Mouse (Mus musculus) NIH3T3 (cell line): ENCODE measurements around the gene Ercc6l2.

ENCODE experiments used
- DNase-seq: peaks from one replicate; pipeline ENCODE4 v3.0.0-alpha.2; 2012; ENCODE audit warnings: low read depth

The Ercc6l2 gene

GRCm38 (mm10) chr13:63814746-63815681, at the start of gene Ercc6l2:
TSS of gene Ercc6l2 (plus strand) at chr13:63815240.
- DNase-seq, result peak; percentile 86

- no peak for DNase-seq
Observed at GRCm38 (mm10) chr13:63766065-63766464, 49.0 kb upstream of the Ercc6l2 start.

- peak; percentile 76 for DNase-seq
Observed at GRCm38 (mm10) chr13:63771009-63771408, 44.0 kb upstream of the Ercc6l2 start.

- no peak for DNase-seq
Observed at GRCm38 (mm10) chr13:63778925-63779324, 36.1 kb upstream of the Ercc6l2 start.

- peak; percentile 38 for DNase-seq
Observed at GRCm38 (mm10) chr13:63779376-63780291, 35.4 kb upstream of the Ercc6l2 start.

GRCm38 (mm10) chr13:63792234-63792831, 22.7 kb upstream of the Ercc6l2 start:
- DNase-seq, result no peak

- DNase-seq, result no peak
Observed at GRCm38 (mm10) chr13:63793345-63794308, 21.4 kb upstream of the Ercc6l2 start.

- peak; percentile 2 for DNase-seq
Observed at GRCm38 (mm10) chr13:63798677-63799076, 16.4 kb upstream of the Ercc6l2 start.

- no peak for DNase-seq
Observed at GRCm38 (mm10) chr13:63799940-63800339, 15.1 kb upstream of the Ercc6l2 start.

- DNase-seq, result no peak
Observed at GRCm38 (mm10) chr13:63801289-63801688, 13.8 kb upstream of the Ercc6l2 start.

- DNase-seq, result no peak
Observed at GRCm38 (mm10) chr13:63807233-63807632, 7.8 kb upstream of the Ercc6l2 start.

- DNase-seq, result no peak
Observed at GRCm38 (mm10) chr13:63807979-63808378, 7.1 kb upstream of the Ercc6l2 start.

- DNase-seq, result no peak
Observed at GRCm38 (mm10) chr13:63811477-63811876, 3.6 kb upstream of the Ercc6l2 start.

GRCm38 (mm10) chr13:63815931-63816330, 891 bp downstream of the Ercc6l2 start:
- DNase-seq, result peak; percentile 8

- no peak for DNase-seq
Observed at GRCm38 (mm10) chr13:63845758-63846157, 30.7 kb downstream of the Ercc6l2 start.

- DNase-seq, result no peak
Observed at GRCm38 (mm10) chr13:63850308-63851011, 35.4 kb downstream of the Ercc6l2 start.

GRCm38 (mm10) chr13:63872585-63873282, 57.7 kb downstream of the Ercc6l2 start:
- no peak for DNase-seq

- no peak for DNase-seq
Observed at GRCm38 (mm10) chr13:63877138-63877537, 62.1 kb downstream of the Ercc6l2 start.

GRCm38 (mm10) chr13:63879105-63879863, 64.2 kb downstream of the Ercc6l2 start:
- DNase-seq, result no peak
